In genomic region chr7:134227773-134228455, GRCm38 (mm10) we compare ENCODE assay signal across 9 mouse cellular contexts. TPM values are rescaled to one million over a fixed set of nuclear protein-coding genes. Genes with fewer than 3 reads are reported as not detected.
DNase-seq lines count a peak whose midpoint lies in the region; ATAC-seq and TF ChIP-seq lines count a peak whose summit lies in the region.
"Had no signal": no experiment of that assay in that cellular context is flagged by ENCODE, and none has a peak within 500 bp of the region (broad histone marks: within the 10 kb centered on the region; RNA-seq: fewer than 3 reads in every experiment).

No protein-coding gene starts in this region.

- no peaks in the 10 kb centered on the region for H3K36me3 ChIP-seq in hindbrain, embryonic 11.5 days (ENCODE audit: control insufficient read depth, insufficient read depth, low read length)
- no peaks in the 10 kb centered on the region for H3K36me3 ChIP-seq in hindbrain, embryonic 12.5 days
- no peaks in the 10 kb centered on the region for H3K36me3 ChIP-seq in kidney, adult 2 months (ENCODE audit: control insufficient read depth, insufficient read depth, low read length)

- no peak for TF ChIP-seq POLR2A in kidney, adult 2 months (IDR thresholded peaks at IDR 0.05; ENCODE audit: low read depth, low read length)

- H3K9me3 ChIP-seq in hindbrain, embryonic 11.5 days (ENCODE audit: control insufficient read depth, low read length), result no peaks in the 10 kb centered on the region
- H3K9me3 ChIP-seq in hindbrain, embryonic 12.5 days (replicated peaks), result no peaks in the 10 kb centered on the region

- 28% methylated on average over 13 of the region's 13 CpGs for WGBS in hindbrain, embryonic 11.5 days
- WGBS in hindbrain, embryonic 12.5 days, result 23% methylated on average over 13 of the region's 13 CpGs
- 42% methylated on average over 13 of the region's 13 CpGs for WGBS in kidney, adult 2 months

- H3K27ac ChIP-seq in hindbrain, embryonic 11.5 days (ENCODE audit: low read depth, low read length), result peak overlapping the region; percentile 42; the same call in 1 of the 2 replicates
- H3K27ac ChIP-seq in hindbrain, embryonic 12.5 days, result no peak overlapping the region
- peak overlapping the region; percentile 53; the same call in 1 of the 2 replicates for H3K27ac ChIP-seq in kidney, adult 2 months (ENCODE audit: insufficient read depth, low read depth, low read length)
- H3K27ac ChIP-seq: layer of hippocampus, adult 2 months had no signal

- peak; percentile 39 for DNase-seq in hindbrain, embryonic 11.5 days (ENCODE audit: low spot score)
- DNase-seq in embryo, embryonic 10.5 days (ENCODE audit: low spot score), result peak; percentile 82
- peak; percentile 70 for DNase-seq in kidney, adult 2 months
- DNase-seq in lung, postnatal 10 days, result peak; percentile 79
- DNase-seq in ovary, postnatal 14 days (ENCODE audit: low spot score), result no peak
- no peak for DNase-seq in spleen, postnatal 14 days (ENCODE audit: low spot score in 2 of 2)
- no peak for DNase-seq in cerebellum, adult 9-11 months

- TF ChIP-seq CTCF in kidney, adult 2 months (conservative IDR thresholded peaks at IDR 0.05; ENCODE audit: insufficient read depth, insufficient read length, low read depth, low read length), result no peak

- ATAC-seq in hindbrain, embryonic 11.5 days (ENCODE audit: low FRiP score), result no peak
- ATAC-seq in hindbrain, embryonic 12.5 days (ENCODE audit: low FRiP score), result no peak

- no peak overlapping the region for H3K4me2 ChIP-seq in hindbrain, embryonic 11.5 days (replicated peaks; ENCODE audit: low read depth, low read length)
- H3K4me2 ChIP-seq in hindbrain, embryonic 12.5 days (replicated peaks), result no peak overlapping the region

- peaks cover 6% of the 10 kb centered on the region for H3K4me1 ChIP-seq in hindbrain, embryonic 11.5 days (replicated peaks; ENCODE audit: control insufficient read depth, insufficient read depth, low read length)
- peaks cover 22% of the 10 kb centered on the region for H3K4me1 ChIP-seq in hindbrain, embryonic 12.5 days
- no peaks in the 10 kb centered on the region for H3K4me1 ChIP-seq in kidney, adult 2 months (ENCODE audit: control insufficient read depth, insufficient read depth, low read length)

- no peak overlapping the region for H3K4me3 ChIP-seq in hindbrain, embryonic 11.5 days (ENCODE audit: low read depth, low read length)
- H3K4me3 ChIP-seq in hindbrain, embryonic 12.5 days, result no peak overlapping the region
- no peak overlapping the region for H3K4me3 ChIP-seq in kidney, adult 2 months (ENCODE audit: insufficient read depth, low read depth, low read length)
- H3K4me3 ChIP-seq: layer of hippocampus, adult 2 months had no signal

- H3K9ac ChIP-seq in hindbrain, embryonic 11.5 days (ENCODE audit: low read depth, low read length), result no peak overlapping the region
- H3K9ac ChIP-seq in hindbrain, embryonic 12.5 days, result no peak overlapping the region

- H3K27me3 ChIP-seq in hindbrain, embryonic 11.5 days (ENCODE audit: control insufficient read depth, insufficient read depth, low read length), result no peaks in the 10 kb centered on the region
- H3K27me3 ChIP-seq in hindbrain, embryonic 12.5 days, result peaks cover 15% of the 10 kb centered on the region
- H3K27me3 ChIP-seq in kidney, adult 2 months (replicated peaks; ENCODE audit: control insufficient read depth, insufficient read depth, low read length), result no peaks in the 10 kb centered on the region

RNA-seq across cellular contexts. Expression of gene Adam12, which starts 4.0 kb away (rescaled TPM):
- 3.1 and 4.5 TPM in 2 replicates for polyA plus RNA-seq in hindbrain, embryonic 11.5 days (2014; fragmentation: Nextera tagmentation; extraction: Ambion mirVana)
- 3.5 and 6.6 TPM in 2 replicates for polyA plus RNA-seq in hindbrain, embryonic 12.5 days (2016; fragmentation: Nextera tagmentation; extraction: Ambion mirVana)
- 4.1 and 4.4 TPM in 2 replicates for polyA plus RNA-seq in kidney, adult 2 months (2012; rRNA removed)

Comparison
In these comparisons a context has a peak if more than half of its experiments do, and no peak if none do; other contexts are left out.
1. DNase-seq: peak in hindbrain, embryonic 11.5 days (single experiment), embryo, embryonic 10.5 days (single experiment), kidney, adult 2 months (single experiment) and lung, postnatal 10 days (single experiment); none in ovary, postnatal 14 days (single experiment), spleen, postnatal 14 days (0 of 2) and cerebellum, adult 9-11 months (single experiment).